Mouse (Mus musculus) adrenal gland, postnatal 4 days (tissue): ENCODE measurements around the gene Pheta2. TPM values are rescaled to one million over a fixed set of nuclear protein-coding genes. Genes with fewer than 3 reads are reported as not detected.
A peak's percentile ranks its signal among the peaks of the same experiment; 100 is the strongest.
"Not testable (repeated sequence)": the region's sequence is repeated elsewhere in the genome, so short reads cannot be mapped to it uniquely, and the experiment has no call there.

Experiments
- DNase-seq, 2 experiments: peaks; one replicate each; pipeline ENCODE4 v3.0.0; 2021 to 2022; ENCODE audit warnings: low spot score in 2 of 2, mixed read lengths in 2 of 2
- total RNA-seq, 2 experiments: library from RNA; stranded (reverse); gene quantifications; 2 replicates each; pipeline ENCODE4 v1.2.3; 2021

Gene Pheta2
- total RNA-seq, 2 experiments from 2014 or later, result 4.7 to 5.1 TPM

- DNase-seq, result no peak
Observed at GRCm38 (mm10) chr15:82342543-82342935, 3.8 kb downstream of the Pheta2 start.

- no peak for DNase-seq
Observed at GRCm38 (mm10) chr15:82343368-82344287, 4.9 kb downstream of the Pheta2 start.

GRCm38 (mm10) chr15:82344971-82345370 lies 6.2 kb downstream of the Pheta2 start:
- no peak for DNase-seq

- peak; percentile 79 to 93 for DNase-seq
Observed at GRCm38 (mm10) chr15:82345820-82346470, 7.2 kb downstream of the Pheta2 start.

- no peak for DNase-seq
Observed at GRCm38 (mm10) chr15:82346580-82347302, 8.0 kb downstream of the Pheta2 start.

GRCm38 (mm10) chr15:82347303-82347676 lies 8.5 kb downstream of the Pheta2 start:
- no peak for DNase-seq

GRCm38 (mm10) chr15:82347852-82348251 lies 9.1 kb downstream of the Pheta2 start:
- DNase-seq, result no peak

GRCm38 (mm10) chr15:82348258-82348998 lies 9.7 kb downstream of the Pheta2 start:
- DNase-seq, result no peak

GRCm38 (mm10) chr15:82348999-82349341 lies 10.2 kb downstream of the Pheta2 start:
- no peak for DNase-seq

- no peak for DNase-seq
Observed at GRCm38 (mm10) chr15:82350349-82350748, 11.6 kb downstream of the Pheta2 start.

- DNase-seq, result no peak
Observed at GRCm38 (mm10) chr15:82351480-82351879, 12.7 kb downstream of the Pheta2 start.

- no peak for DNase-seq
Observed at GRCm38 (mm10) chr15:82353078-82353744, 14.5 kb downstream of the Pheta2 start.

- DNase-seq, result no peak
Observed at GRCm38 (mm10) chr15:82353745-82354113, 15.0 kb downstream of the Pheta2 start.

GRCm38 (mm10) chr15:82354126-82354945 lies 15.6 kb downstream of the Pheta2 start, which contains the start of gene Ndufa6:
Gene Ndufa6 (minus strand): TSS chr15:82354322.
- peak; percentile 89 to 95 for DNase-seq

GRCm38 (mm10) chr15:82358431-82359260 lies 19.9 kb downstream of the Pheta2 start:
- DNase-seq, result no peak

GRCm38 (mm10) chr15:82361459-82362018 lies 22.8 kb downstream of the Pheta2 start:
- peak in 1 of 2 experiments; percentile 3 for DNase-seq

- DNase-seq, result no peak
Observed at GRCm38 (mm10) chr15:82362234-82362633, 23.5 kb downstream of the Pheta2 start.

GRCm38 (mm10) chr15:82363801-82364200 lies 25.1 kb downstream of the Pheta2 start:
- not testable (repeated sequence) for DNase-seq
